Mouse (Mus musculus) spleen, adult 2 months (tissue): ENCODE measurements around the gene Tunar. TPM values are rescaled to one million over a fixed set of nuclear protein-coding genes. Genes with fewer than 3 reads are reported as not detected.
A peak's percentile ranks its signal among the peaks of the same experiment; 100 is the strongest.

Experiments
- DNase-seq, 2 experiments: peaks; one replicate each; pipeline versions ENCODE4 v3.0.0 to v3.0.0-alpha.2; 2012 to 2021; ENCODE audit warnings: low spot score in 2 of 2, low read depth in 1 of 2
- H3K27ac ChIP-seq: fragments of 200-500 bp; 2 replicates; pipeline ENCODE4 v1.5.1; 2012; ENCODE audit warnings: low read length, inconsistent platforms; ENCODE audit not compliant: insufficient read depth
- H3K27me3 ChIP-seq: fragments of 200-500 bp; 2 replicates; pipeline ENCODE4 v1.6.1; 2012; ENCODE audit warnings: mild to moderate bottlenecking, moderate library complexity, low read length, inconsistent platforms; ENCODE audit not compliant: control insufficient read depth, insufficient read depth
- H3K36me3 ChIP-seq: fragments of 200-500 bp; 2 replicates; pipeline ENCODE4 v1.6.1; 2012; ENCODE audit warnings: mild to moderate bottlenecking, low read length, inconsistent platforms; ENCODE audit not compliant: control insufficient read depth, insufficient read depth
- H3K4me1 ChIP-seq: fragments of 200-500 bp; 2 replicates; pipeline ENCODE4 v1.6.1; 2011; ENCODE audit warnings: inconsistent platforms; ENCODE audit not compliant: control insufficient read depth, insufficient read depth, insufficient read length
- H3K4me3 ChIP-seq: fragments of 200-500 bp; 2 replicates; pipeline ENCODE4 v1.5.1; 2011; ENCODE audit warnings: mild to moderate bottlenecking, inconsistent platforms; ENCODE audit not compliant: insufficient read depth, insufficient read length; ENCODE audit errors: extremely low read depth
- CTCF ChIP-seq: fragments of 200-500 bp; IDR thresholded peaks from 2 replicates; pipeline ENCODE4 v1.5.1; 2011; ENCODE audit warnings: mild to moderate bottlenecking, inconsistent platforms; ENCODE audit not compliant: insufficient read depth, insufficient read length, insufficient replicate concordance; ENCODE audit errors: extremely low read depth
- POLR2A ChIP-seq: fragments of 200-500 bp; IDR thresholded peaks from 2 replicates; pipeline ENCODE4 v1.6.1; 2011; ENCODE audit warnings: low read depth, low read length, inconsistent platforms
- WGBS: fragments of 180-500 bp; shearing (Covaris S2); methylation state at CpG from one replicate; pipeline ENCODE4 v1.1.7; 2018; 5-methylcytosine and 5-hydroxymethylcytosine counted together
- polyA plus RNA-seq: library from polyadenylated mRNA; depleted of rRNA; stranded (reverse); fragments of >200 nt; gene quantifications from 2 replicates; pipeline ENCODE4 v1.2.3, GENCODE M21; 2012; rRNA removed

Tunar gene
- polyA plus RNA-seq, 1 experiment = not detected

DNA sequence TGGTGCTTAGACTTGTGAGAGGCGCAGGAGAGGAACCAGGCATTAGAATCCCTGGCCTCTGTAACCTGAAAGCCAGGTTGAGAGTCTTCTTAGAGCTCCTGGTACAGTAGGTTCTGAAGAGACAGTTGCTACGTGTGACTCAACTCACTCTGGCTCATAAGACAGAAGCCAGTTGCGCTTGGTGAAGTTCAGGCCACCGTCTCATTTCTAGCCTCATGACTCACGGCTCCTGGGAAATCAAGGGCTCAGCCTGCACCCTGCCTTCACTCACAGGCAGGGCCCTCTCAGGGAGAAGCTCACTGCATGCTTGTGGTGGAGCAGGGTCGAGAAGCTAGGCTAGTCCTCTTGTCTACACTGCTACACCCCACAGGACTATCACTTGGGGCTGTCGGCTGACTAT, 92.9 kb downstream of the Tunar start:
- DNase-seq = no peak
- Histone ChIP-seq H3K4me1 (no peaks in the 10 kb centered on the region), H3K4me3 (no peak overlapping the region), H3K27ac (no peak overlapping the region), H3K27me3 (no peaks in the 10 kb centered on the region), H3K36me3 (no peaks in the 10 kb centered on the region)
- TF ChIP-seq CTCF = no peak
- no peak for TF ChIP-seq POLR2A
- WGBS = 60% methylated on average over 7 of the region's 7 CpGs

- WGBS = 26% methylated on average over 10 of the region's 10 CpGs
- Histone ChIP-seq H3K27ac (no peak overlapping the region), H3K4me1 (no peaks in the 10 kb centered on the region), H3K36me3 (no peaks in the 10 kb centered on the region), H3K27me3 (no peaks in the 10 kb centered on the region), H3K4me3 (no peak overlapping the region)
- DNase-seq = peak in 1 of 2 experiments; percentile 4
- TF ChIP-seq CTCF (no peak), POLR2A (no peak)
Measured at GRCm38 (mm10) chr12:105427039-105427757, 93.5 kb downstream of the Tunar start.

- WGBS = 36% methylated on average over 3 of the region's 3 CpGs
- Histone ChIP-seq H3K36me3 (no peaks in the 10 kb centered on the region), H3K27ac (no peak overlapping the region), H3K4me3 (no peak overlapping the region), H3K4me1 (no peaks in the 10 kb centered on the region), H3K27me3 (no peaks in the 10 kb centered on the region)
- TF ChIP-seq CTCF (no peak), POLR2A (no peak)
- no peak for DNase-seq
Measured at GRCm38 (mm10) chr12:105431872-105432271, 98.2 kb downstream of the Tunar start.

GRCm38 (mm10) chr12:105432807-105433206, 99.1 kb downstream of the Tunar start:
- TF ChIP-seq CTCF = no peak
- TF ChIP-seq POLR2A = no peak
- Histone ChIP-seq H3K27ac (no peak overlapping the region), H3K36me3 (no peaks in the 10 kb centered on the region), H3K4me3 (no peak overlapping the region), H3K27me3 (no peaks in the 10 kb centered on the region), H3K4me1 (no peaks in the 10 kb centered on the region)
- no peak for DNase-seq
- WGBS = 82% methylated on average over 3 of the region's 3 CpGs

Other genes with a start within 250 kb of the Tunar start
- gene Tcl1b2, start 187.9 kb upstream of the Tunar start, polyA plus RNA-seq = not detected in 2 replicates
- not detected in 2 replicates for gene Tcl1b1, start 174.2 kb upstream of the Tunar start, polyA plus RNA-seq
- gene Tcl1b5, start 157.5 kb upstream of the Tunar start, polyA plus RNA-seq = not detected in 2 replicates
- not detected in 2 replicates for gene Tcl1b3, start 142.8 kb upstream of the Tunar start, polyA plus RNA-seq
- gene Tcl1b4, start 131.9 kb upstream of the Tunar start, polyA plus RNA-seq = not detected in 2 replicates
- not detected in 2 replicates for gene Tcl1, start 111.1 kb upstream of the Tunar start, polyA plus RNA-seq
- gene D430019H16Rik, start 120.0 kb downstream of the Tunar start, polyA plus RNA-seq = 2.5 TPM in 2 replicates
- gene Bdkrb2, start 229.4 kb downstream of the Tunar start, polyA plus RNA-seq = 0.09 and 0.18 TPM in 2 replicates